1 mouse cellular context compared by ENCODE assay signal in the genomic region with DNA sequence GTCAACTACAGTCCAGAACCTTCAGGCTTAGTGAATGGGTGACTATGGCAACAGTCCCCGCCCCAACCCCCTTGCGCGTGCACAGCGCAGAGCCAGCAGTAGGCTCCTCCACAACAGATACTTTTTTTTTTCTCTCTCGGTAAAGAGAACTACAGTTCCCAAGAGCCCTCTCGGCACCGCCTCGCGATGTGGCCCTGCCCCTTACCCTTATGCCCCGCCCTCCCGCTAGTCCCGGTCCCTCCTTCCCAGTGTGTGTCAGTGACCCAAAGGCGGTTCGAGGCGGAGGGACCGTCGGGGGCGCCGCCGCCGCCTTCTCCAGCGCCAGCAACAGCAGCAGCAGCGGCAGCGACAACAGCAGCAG.
TF ChIP-seq lines count a peak whose summit lies in the region.

A gene (plus strand): TSS at position 225 of the 361 bp plus-strand sequence.

TF ChIP-seq in myocyte, 11 proteins besides CTCF, POLR2A, EP300 and RAD21 (continued from another document):
- no peak for TF ChIP-seq MAX (IDR thresholded peaks at IDR 0.05; ENCODE audit: low read depth)
